In the genomic region with DNA sequence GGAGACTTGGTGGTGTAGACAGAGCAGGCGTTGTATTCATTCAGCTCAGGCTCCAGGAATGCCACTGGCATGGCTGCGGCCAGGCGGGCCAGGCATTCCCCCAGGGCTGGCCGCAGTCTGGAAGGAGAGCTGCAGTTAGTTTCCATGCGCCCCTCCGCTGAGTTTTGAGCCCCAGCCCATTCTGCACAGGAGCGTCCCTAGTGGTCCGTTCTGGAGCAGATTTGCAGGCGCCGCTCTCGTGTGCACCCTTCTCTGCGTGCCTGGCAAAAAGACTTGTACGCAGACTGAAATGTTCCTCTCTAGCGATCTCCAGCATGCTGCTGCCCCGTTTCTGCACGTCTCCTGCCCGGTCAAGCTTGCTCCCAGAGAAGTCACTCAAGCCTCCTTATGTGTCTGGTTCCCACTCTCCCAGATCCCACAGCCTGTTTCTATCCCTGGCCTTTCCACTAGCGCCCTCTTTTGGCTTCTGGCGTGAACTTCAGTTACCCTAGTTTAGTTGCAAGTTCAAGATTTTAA, we compare ENCODE assay signal across 9 mouse cellular contexts.
DNase-seq lines count a peak whose midpoint lies in the region; ATAC-seq and TF ChIP-seq lines count a peak whose summit lies in the region.
"Had no signal": no experiment of that assay in that cellular context is flagged by ENCODE, and none has a peak within 500 bp of the region (broad histone marks: within the 10 kb centered on the region; RNA-seq: fewer than 3 reads in every experiment).

No protein-coding gene starts in this region.

- H3K9me3 ChIP-seq in embryonic facial prominence, embryonic 11.5 days (replicated peaks; ENCODE audit: control insufficient read depth, low read length): no peaks in the 10 kb centered on the region
- H3K9me3 ChIP-seq in hindbrain, postnatal 0 days (ENCODE audit: low read length): no peaks in the 10 kb centered on the region
- H3K9me3 ChIP-seq: heart, embryonic 15.5 days had no signal

- no peak overlapping the region for H3K4me2 ChIP-seq in embryonic facial prominence, embryonic 11.5 days (ENCODE audit: low read depth, low read length)
- 0 out of 2 replicates have a peak overlapping the region, but pooled peaks have one; percentile 5 for H3K4me2 ChIP-seq in hindbrain, postnatal 0 days (ENCODE audit: low read depth, low read length)
- H3K4me2 ChIP-seq: heart, embryonic 15.5 days had no signal

- H3K4me3 ChIP-seq in embryonic facial prominence, embryonic 11.5 days (ENCODE audit: low read depth, low read length): no peak overlapping the region
- no peak overlapping the region for H3K4me3 ChIP-seq in hindbrain, postnatal 0 days (ENCODE audit: low read length)
- H3K4me3 ChIP-seq: heart, embryonic 15.5 days had no signal

- 0 out of 2 replicates have a peak, but pooled peaks cover 2% of the 10 kb centered on the region for H3K4me1 ChIP-seq in embryonic facial prominence, embryonic 11.5 days (ENCODE audit: control insufficient read depth, insufficient read depth, low read length)
- no peaks in the 10 kb centered on the region for H3K4me1 ChIP-seq in hindbrain, postnatal 0 days (ENCODE audit: insufficient read depth, low read length)
- H3K4me1 ChIP-seq: heart, embryonic 15.5 days had no signal

- no peak overlapping the region for H3K9ac ChIP-seq in embryonic facial prominence, embryonic 11.5 days (replicated peaks; ENCODE audit: low read length)
- no peak overlapping the region for H3K9ac ChIP-seq in hindbrain, postnatal 0 days (replicated peaks; ENCODE audit: low read length)
- H3K9ac ChIP-seq: heart, embryonic 15.5 days had no signal

- peak; percentile 68 for TF ChIP-seq CTCF in hindbrain, postnatal 0 days (IDR thresholded peaks at IDR 0.05; ENCODE audit: low read depth)

- DNase-seq in cerebellum, postnatal 10 days: peak; percentile 61 to 62
- DNase-seq in cerebellum, adult 11-12 months: no peak
- DNase-seq in 416B (ENCODE audit: low read depth): peak; percentile 28
- peak; percentile 67 for DNase-seq in embryonic facial prominence, embryonic 11.5 days (ENCODE audit: low spot score)
- peak; percentile 73 for DNase-seq in hindbrain, postnatal 0 days (ENCODE audit: low spot score)
- peak; percentile 26 for DNase-seq in lung, postnatal 14 days
- DNase-seq in right cerebral cortex, postnatal 14 days: no peak
- no peak for DNase-seq in left cerebral cortex, adult 11 months (ENCODE audit: low spot score)

- ATAC-seq in embryonic facial prominence, embryonic 11.5 days (replicated peaks; ENCODE audit: insufficient number of reproducible peaks, low FRiP score, low TSS enrichment, low read depth): no peak; the same call in 1 of the 2 replicates
- ATAC-seq in hindbrain, postnatal 0 days: peak; percentile 83

- H3K36me3 ChIP-seq in embryonic facial prominence, embryonic 11.5 days (replicated peaks; ENCODE audit: control insufficient read depth, insufficient read depth, low read depth, low read length): no peaks in the 10 kb centered on the region
- no peaks in the 10 kb centered on the region for H3K36me3 ChIP-seq in hindbrain, postnatal 0 days (ENCODE audit: insufficient read depth, low read length)
- H3K36me3 ChIP-seq: heart, embryonic 15.5 days had no signal

- no peak overlapping the region for H3K27ac ChIP-seq in embryonic facial prominence, embryonic 11.5 days (replicated peaks; ENCODE audit: low read depth, low read length)
- peak overlapping the region; percentile 26; the same call in 1 of the 2 replicates for H3K27ac ChIP-seq in hindbrain, postnatal 0 days
- H3K27ac ChIP-seq: heart, embryonic 15.5 days had no signal

- WGBS in embryonic facial prominence, embryonic 11.5 days: 7% methylated on average over 19 of the region's 19 CpGs
- WGBS in hindbrain, postnatal 0 days: 7% methylated on average over 19 of the region's 19 CpGs

- H3K27me3 ChIP-seq in embryonic facial prominence, embryonic 11.5 days (ENCODE audit: control insufficient read depth, insufficient read depth, low read length): no peaks in the 10 kb centered on the region
- no peaks in the 10 kb centered on the region for H3K27me3 ChIP-seq in hindbrain, postnatal 0 days (ENCODE audit: insufficient read depth, low read length)

Comparison
In these comparisons a context has a peak if more than half of its experiments do, and no peak if none do; other contexts are left out.
1. DNase-seq: peak in cerebellum, postnatal 10 days (2 of 2), 416B (single experiment), embryonic facial prominence, embryonic 11.5 days (single experiment), hindbrain, postnatal 0 days (single experiment) and lung, postnatal 14 days (single experiment); none in cerebellum, adult 11-12 months (single experiment), right cerebral cortex, postnatal 14 days (single experiment) and left cerebral cortex, adult 11 months (single experiment).